Mouse (Mus musculus): Measurements from ENCODE around the gene Col6a4.

DNA sequence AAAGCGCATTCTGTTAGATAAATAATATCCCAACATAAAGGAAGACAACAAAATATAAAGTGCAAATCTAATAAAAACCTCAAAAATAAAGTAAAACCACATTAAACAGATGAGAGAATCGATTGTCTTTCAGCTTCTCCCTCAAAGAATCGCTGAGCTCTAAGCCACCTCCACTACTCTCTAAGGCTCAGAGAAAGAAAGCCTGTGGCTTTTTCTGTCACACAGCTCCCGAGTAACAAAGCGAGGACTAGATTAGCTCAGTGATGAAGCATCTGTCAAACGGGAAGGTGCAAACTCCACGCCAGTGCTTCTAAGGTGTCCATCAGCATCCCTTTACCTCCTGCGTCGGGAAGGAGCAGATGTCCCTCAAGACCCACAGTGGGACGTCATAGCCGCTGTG, 98.6 kb downstream of the Col6a4 start:
- TF ChIP-seq CTCF (IDR thresholded peaks at IDR 0.05) (no peak), EP300 (IDR thresholded peaks at IDR 0.05) (no peak)

All from lung, postnatal 0 days (tissue).